Mouse (Mus musculus): ENCODE results near the gene Spag8.

The Spag8 gene

GRCm38 (mm10) chr4:43652726-43653125 lies 668 bp downstream of the Spag8 start:
- no peak for DNase-seq (ENCODE audit: low read depth, low spot score)

DNA sequence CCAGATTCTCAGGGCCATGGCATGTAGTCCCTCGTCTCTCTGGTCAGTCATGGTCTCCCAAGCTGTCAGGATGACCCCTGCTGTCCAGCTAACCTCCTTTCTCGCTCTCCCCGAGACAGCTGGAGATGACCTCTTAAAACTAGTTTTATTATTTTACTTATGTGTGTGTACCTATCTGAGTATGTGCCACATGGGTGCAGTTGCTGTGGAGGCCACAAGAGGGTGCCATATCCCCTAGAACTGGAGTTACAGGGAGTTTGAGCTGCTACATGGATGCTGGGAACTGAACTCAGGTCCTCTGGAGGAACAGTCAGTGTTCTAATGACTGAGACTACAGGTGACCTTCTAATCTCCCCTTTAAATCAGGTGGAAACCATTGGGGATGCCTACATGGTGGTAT lies 3.6 kb downstream of the Spag8 start:
- DNase-seq (ENCODE audit: low read depth, low spot score): no peak

DNA sequence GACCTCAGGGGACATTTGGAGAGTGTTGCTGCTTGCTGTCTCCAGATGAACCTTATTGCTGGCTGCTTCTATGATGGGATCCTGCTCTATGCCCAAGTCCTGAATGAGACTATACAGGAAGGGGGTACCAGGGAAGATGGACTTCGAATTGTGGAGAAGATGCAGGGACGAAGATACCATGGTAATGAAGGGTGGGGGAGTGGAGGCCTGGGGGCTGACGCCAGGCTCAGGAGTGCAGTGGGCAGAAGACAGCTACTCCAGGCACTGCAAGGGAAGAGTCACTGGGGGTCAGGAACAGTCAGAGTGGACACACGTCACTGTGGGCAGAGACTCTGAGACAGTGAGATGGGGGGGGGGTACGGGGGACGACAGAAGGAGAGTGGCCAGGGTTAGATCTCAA lies 12.9 kb downstream of the Spag8 start:
- DNase-seq (ENCODE audit: low read depth, low spot score): no peak

- no peak for DNase-seq (ENCODE audit: low read depth, low spot score)
These were observed 13.3 kb downstream of the Spag8 start for GRCm38 (mm10) chr4:43640076-43640475.

- no peak for DNase-seq (ENCODE audit: low read depth, low spot score)
These were observed 16.6 kb downstream of the Spag8 start for GRCm38 (mm10) chr4:43636751-43637150.

DNA sequence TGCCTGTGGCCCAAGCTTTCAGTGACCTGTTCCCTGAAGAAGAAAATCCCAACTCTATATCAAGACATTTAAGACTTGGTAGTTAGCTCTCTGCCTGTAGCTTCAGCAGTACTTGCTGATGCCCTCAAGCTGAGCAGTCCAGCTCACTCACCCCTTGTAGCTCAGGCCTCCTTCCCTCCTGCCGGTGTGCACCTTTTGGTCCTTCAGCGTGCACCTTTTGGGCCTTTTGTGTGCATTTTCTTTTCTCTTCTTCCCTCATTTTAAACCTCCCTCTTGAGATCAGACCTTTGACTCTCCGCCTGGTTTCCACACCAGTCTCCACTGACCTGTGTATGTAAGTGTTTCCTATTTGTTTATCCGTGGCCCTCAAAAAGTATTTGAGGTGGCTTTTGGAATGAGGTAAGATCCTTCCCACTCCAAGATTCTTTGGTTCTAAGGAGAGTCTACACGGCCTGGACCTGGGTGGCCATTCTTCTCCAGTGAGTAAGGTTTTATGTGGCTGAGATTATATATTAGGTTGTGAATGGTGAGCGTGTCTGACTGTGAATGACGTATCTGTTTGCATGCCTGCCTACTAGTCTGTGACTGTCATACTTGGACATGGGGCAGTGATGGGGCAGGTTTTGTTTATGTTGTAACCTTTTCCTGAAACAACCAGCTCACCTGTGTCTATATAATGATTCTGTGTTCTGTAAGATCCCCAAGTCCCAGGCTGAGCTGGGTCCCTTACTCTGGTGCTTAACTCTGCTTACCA lies 18.6 kb downstream of the Spag8 start:
- no peak for DNase-seq (ENCODE audit: low read depth, low spot score)

- no peak for DNase-seq (ENCODE audit: low read depth, low spot score)
These were observed 19.7 kb downstream of the Spag8 start for GRCm38 (mm10) chr4:43633736-43634135.

DNA sequence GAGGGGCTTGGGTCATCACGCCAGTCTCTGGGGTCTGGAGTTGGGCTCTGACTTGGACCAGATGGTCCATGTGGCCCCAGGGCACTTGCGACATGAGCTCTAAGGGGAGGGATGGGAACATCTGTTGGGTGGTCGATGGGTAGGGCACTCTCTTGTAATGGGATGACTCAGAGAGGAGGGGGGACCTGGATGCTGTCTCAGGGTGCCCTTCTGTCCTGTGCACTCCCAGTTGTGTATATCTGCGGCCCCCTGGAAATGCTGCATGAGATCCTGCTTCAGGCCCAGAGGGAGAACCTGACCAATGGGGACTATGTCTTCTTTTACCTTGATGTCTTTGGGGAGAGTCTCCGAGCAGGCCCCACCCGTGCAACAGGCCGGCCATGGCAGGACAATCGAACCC lies 20.1 kb downstream of the Spag8 start:
- no peak for DNase-seq (ENCODE audit: low read depth, low spot score)

DNA sequence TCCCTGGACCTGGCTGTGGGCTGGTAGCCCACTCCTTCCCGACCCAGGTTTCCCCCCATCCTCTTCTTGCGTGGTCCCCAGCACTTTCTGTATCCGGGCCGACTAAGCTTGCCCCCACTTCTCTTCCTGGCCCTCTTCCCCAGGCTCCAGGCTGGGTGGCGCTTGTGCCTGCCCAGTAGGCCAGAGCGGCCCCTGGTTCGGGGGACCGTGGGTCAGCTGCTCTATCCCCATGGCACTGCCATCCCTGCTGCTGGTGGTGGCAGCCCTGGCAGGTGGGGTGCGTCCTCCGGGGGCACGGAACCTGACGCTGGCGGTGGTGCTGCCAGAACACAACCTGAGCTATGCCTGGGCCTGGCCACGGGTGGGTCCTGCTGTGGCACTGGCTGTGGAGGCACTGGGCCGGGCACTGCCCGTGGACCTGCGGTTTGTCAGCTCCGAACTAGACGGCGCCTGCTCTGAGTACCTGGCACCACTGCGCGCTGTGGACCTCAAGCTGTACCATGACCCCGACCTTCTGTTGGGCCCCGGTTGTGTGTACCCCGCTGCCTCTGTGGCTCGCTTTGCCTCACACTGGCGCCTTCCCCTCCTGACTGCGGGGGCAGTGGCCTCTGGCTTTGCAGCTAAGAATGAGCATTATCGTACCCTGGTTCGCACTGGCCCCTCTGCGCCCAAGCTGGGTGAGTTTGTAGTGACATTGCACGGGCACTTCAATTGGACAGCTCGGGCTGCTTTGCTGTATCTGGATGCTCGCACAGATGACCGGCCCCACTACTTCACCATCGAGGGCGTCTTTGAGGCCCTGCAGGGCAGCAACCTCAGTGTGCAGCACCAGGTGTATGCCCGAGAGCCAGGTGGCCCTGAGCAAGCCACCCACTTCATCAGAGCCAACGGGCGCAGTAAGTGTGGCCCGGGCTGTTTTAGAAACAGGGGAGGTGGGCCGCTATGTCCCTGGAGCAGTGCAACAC lies 21.2 kb downstream of the Spag8 start:
- DNase-seq (ENCODE audit: low read depth, low spot score): no peak

DNA sequence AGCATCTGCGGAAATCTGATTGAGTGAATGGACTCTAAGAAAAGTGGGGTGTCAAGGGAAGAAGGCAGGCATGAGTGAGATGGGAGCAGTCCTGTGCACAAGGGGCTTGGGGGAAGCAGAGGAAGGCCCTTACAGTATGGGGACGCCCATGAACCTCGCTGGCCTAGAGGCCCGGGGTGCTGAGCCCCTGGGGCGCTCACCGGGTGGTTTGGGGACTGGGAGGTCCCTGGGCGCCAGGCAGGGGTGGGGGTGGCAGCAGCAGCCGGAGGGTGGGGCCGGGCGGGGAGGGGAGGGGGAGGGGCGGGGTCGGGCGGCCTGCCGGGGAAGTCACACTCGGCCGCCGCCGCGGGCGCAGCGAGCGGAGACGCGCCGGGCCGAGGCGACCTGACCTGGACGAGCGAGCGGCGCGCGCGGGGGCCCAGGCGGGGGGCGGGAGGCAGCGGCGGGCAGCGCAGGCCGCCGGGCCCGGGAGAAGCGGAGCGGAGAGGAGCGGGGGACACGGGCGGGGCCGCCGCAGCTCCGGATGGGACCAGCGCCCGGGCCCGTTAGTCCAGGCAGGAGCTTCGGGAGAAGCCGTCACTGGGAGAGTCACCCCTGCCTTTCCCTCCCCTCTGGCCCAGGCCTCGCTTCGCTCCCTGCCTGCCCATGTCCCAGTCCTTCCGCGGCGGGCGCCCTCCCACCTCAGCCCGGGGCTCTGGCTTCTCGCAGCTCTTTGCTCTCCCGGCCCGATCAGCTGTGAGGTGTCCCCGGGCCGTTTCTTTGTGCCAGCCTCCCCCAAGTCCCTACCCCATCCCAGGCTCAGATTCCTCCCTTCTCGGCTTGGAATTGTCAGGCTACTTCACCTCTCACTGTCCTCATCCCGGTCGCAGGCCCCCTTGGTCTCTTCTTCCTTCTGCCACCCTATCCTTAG lies 22.1 kb downstream of the Spag8 start, which contains the start of gene Npr2:
Gene Npr2, plus strand, starts transcription at position 890 of the 910 bp plus-strand sequence.
- DNase-seq (ENCODE audit: low read depth, low spot score): no peak

GRCm38 (mm10) chr4:43630671-43631045 lies 22.7 kb downstream of the Spag8 start:
- no peak for DNase-seq (ENCODE audit: low read depth, low spot score)

- peak; percentile 64 for DNase-seq (ENCODE audit: low read depth, low spot score)
These were observed 23.3 kb downstream of the Spag8 start for GRCm38 (mm10) chr4:43630030-43630581.

DNA sequence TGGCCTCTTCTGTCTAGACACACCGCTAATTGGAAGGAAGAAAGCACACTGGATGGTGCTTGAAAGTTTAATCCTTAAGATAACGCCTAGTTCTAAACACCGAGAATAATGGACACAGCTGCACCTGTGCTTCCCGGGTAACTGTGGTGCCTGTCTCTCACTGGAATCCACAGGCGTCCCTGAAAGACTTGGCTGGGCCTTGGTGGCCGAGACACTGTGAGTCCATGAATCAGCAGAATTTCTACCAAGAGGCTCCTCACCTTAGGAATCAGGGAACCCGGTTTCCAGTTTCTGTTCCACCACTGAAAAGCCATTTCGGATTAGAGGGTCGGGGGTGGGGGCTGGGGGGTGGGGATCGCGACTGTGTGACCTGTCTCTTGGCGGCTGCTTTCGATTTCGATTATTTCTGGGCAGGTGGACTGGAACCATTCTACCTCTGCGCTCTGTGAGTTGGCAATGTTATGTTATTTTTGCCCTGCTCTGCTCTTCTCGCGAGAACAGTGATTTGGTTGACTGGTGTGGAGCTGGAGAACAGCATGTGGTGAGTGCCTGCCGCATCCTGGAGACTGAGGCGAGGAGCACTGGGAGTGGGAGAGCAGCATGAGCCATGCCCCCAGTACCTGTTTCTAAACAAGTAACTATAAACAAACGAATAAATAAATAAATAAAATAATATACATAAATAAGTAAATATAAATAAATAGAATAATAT lies 24.1 kb downstream of the Spag8 start:
- peak; percentile 34 for DNase-seq (ENCODE audit: low read depth, low spot score)

DNA sequence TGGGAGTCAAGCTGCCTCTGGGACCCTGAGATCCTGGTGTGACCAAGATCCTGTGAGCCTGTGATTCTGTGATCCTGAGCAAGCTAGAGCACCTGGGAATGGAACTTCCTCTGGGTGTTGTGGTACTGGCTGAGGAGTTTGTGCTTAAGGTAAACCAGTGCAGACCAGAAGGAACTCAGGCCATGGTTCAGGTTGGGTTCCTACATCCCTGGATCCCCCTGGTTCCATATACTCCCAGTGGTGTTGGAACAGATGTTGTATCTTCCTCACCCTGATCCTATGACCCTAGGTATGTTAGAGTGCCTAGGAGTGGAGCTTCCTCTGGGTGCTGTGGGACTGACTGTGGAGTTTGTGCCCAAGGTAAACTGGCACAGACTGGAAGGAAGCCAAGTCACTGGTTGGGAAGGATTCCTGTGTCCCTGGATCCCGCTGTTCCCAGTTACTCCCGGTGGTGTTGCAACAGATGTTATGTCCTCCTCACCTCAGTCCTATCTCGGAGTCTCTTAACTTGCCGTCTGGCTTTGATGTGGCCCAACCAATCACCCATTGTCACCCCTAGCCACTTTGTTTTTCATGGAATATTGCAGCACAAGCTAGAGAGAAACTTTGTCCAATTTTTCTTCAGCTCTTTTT lies 33.1 kb downstream of the Spag8 start:
- no peak for DNase-seq (ENCODE audit: low read depth, low spot score)

DNA sequence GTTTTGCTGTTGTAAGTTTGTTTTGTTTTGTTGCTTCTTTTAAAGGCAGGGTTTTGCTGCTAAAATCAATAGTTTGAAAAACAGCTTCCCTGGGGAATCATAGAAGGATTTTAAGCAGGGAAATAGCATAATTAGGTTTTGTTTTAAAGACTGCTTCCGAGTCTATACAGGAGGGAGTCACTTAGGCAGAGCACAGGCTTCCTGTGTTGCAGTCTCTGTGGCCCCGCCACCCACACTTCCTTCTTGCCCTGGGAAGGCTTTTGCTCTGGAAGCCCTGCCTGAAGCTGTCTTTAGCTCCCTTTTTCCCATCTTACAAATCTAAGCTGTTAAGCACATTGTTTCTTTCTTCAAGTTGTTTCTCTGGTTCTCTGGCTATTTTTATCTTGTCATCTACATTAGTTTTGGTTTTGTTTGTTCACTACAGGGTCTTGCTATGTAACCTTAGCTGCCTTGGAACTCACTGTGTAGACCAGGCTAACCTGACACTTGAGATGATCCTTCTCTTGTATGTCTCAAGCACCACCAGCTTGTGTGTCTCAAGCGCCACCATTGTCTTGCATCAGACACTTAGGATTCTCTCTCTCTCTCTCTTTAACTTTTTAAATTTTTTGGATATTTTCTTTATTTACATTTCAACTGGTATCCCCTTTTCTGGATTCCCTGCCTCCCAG lies 40.2 kb downstream of the Spag8 start:
- no peak for DNase-seq (ENCODE audit: low read depth, low spot score)

DNA sequence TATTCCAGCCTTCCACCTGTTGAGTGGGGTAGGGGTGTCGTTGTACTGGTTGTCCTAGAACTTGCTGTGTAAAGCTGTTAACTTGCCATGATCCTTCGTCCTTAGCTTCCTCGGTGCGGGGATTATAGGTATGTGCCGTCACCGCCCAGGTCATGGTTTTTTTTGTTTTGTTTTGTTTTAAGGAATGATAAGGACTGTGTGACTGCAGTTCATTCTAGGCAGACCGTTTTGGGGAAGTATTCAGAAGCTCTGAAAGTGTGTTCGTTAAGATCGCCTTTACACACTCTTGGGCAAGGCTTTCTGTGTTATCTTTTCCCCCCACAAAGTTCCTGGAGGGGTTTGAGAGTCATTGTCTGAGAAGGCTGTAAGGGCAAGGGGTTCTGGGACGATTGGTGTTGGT lies 40.9 kb downstream of the Spag8 start:
- no peak for DNase-seq (ENCODE audit: low read depth, low spot score)

- DNase-seq (ENCODE audit: low read depth, low spot score): peak; percentile 72
These were observed 48.4 kb downstream of the Spag8 start for GRCm38 (mm10) chr4:43604751-43605685.

GRCm38 (mm10) chr4:43604099-43604498 lies 49.3 kb downstream of the Spag8 start:
- DNase-seq (ENCODE audit: low read depth, low spot score): no peak
